Mouse (Mus musculus): ENCODE data around the gene Zfp583. TPM values are rescaled to one million over a fixed set of nuclear protein-coding genes. Genes with fewer than 3 reads are reported as not detected.

Zfp583 gene
- polyA plus RNA-seq, 1 experiment from 2014 or later: 13.0 TPM

GRCm38 (mm10) chr7:6283451-6284075, 47.5 kb downstream of the Zfp583 start:
- Histone ChIP-seq H3K36me3 (no peaks in the 10 kb centered on the region), H3K27me3 (no peaks in the 10 kb centered on the region), H3K27ac (peak overlapping the region; percentile 93), H3K4me1 (replicated peaks) (peaks cover 25% of the 10 kb centered on the region), H3K4me2 (peak overlapping the region; percentile 54), H3K9me3 (no peaks in the 10 kb centered on the region), H3K9ac (peak overlapping the region; percentile 71), H3K4me3 (peak overlapping the region; percentile 47)
- WGBS: 2% methylated on average over 23 of the region's 23 CpGs
- peak; percentile 69 for ATAC-seq (ENCODE audit: low FRiP score)

- H3K9me3 ChIP-seq: no peaks in the 10 kb centered on the region
- H3K9ac ChIP-seq: peak overlapping the region; percentile 71; the same call in 1 of the 2 replicates
- ATAC-seq (ENCODE audit: low FRiP score): no peak
- H3K36me3 ChIP-seq: no peaks in the 10 kb centered on the region
- no peaks in the 10 kb centered on the region for H3K27me3 ChIP-seq
- H3K4me2 ChIP-seq: peak overlapping the region; percentile 54
- H3K4me3 ChIP-seq: peak overlapping the region; percentile 47
- peak overlapping the region; percentile 93 for H3K27ac ChIP-seq
- WGBS: 6% methylated on average over 1 of the region's 1 CpGs
- H3K4me1 ChIP-seq (replicated peaks): peaks cover 17% of the 10 kb centered on the region
These were observed 48.3 kb downstream of the Zfp583 start for GRCm38 (mm10) chr7:6282749-6283148.

- no peak for ATAC-seq (ENCODE audit: low FRiP score)
- H3K9me3 ChIP-seq: no peaks in the 10 kb centered on the region
- H3K4me1 ChIP-seq (replicated peaks): no peaks in the 10 kb centered on the region
- no peaks in the 10 kb centered on the region for H3K27me3 ChIP-seq
- H3K4me2 ChIP-seq: no peak overlapping the region
- H3K4me3 ChIP-seq: no peak overlapping the region
- 64% methylated on average over 3 of the region's 3 CpGs for WGBS
- no peak overlapping the region for H3K9ac ChIP-seq
- H3K27ac ChIP-seq: no peak overlapping the region
- H3K36me3 ChIP-seq: no peaks in the 10 kb centered on the region
These were observed 53.2 kb downstream of the Zfp583 start for GRCm38 (mm10) chr7:6277906-6278305.

GRCm38 (mm10) chr7:6265695-6266094, 65.4 kb downstream of the Zfp583 start:
- WGBS: 65% methylated on average over 8 of the region's 8 CpGs
- Histone ChIP-seq H3K4me2 (no peak overlapping the region), H3K4me3 (no peak overlapping the region), H3K9ac (no peak overlapping the region), H3K27ac (no peak overlapping the region), H3K36me3 (no peaks in the 10 kb centered on the region), H3K9me3 (no peaks in the 10 kb centered on the region), H3K27me3 (no peaks in the 10 kb centered on the region), H3K4me1 (replicated peaks) (no peaks in the 10 kb centered on the region)
- no peak for ATAC-seq (ENCODE audit: low FRiP score)

Other genes starting within 250 kb of the Zfp583 start
- gene Zfp787, start 175.3 kb downstream of the Zfp583 start, polyA plus RNA-seq (2015; fragmentation: Nextera tagmentation; extraction: Ambion mirVana): 22.1 and 23.8 TPM in 2 replicates
- gene Zfp444, start 159.1 kb downstream of the Zfp583 start, polyA plus RNA-seq (2015; fragmentation: Nextera tagmentation; extraction: Ambion mirVana): 89.1 and 94.9 TPM in 2 replicates
- gene Galp, start 134.2 kb downstream of the Zfp583 start, polyA plus RNA-seq (2015; fragmentation: Nextera tagmentation; extraction: Ambion mirVana): not detected in 2 replicates
- not detected in 2 replicates for gene Zscan5b, start 109.0 kb downstream of the Zfp583 start, polyA plus RNA-seq (2015; fragmentation: Nextera tagmentation; extraction: Ambion mirVana)
- 0.26 TPM in 1 of 2 replicates, not detected in the other for gene Epp13, start 78.6 kb downstream of the Zfp583 start, polyA plus RNA-seq (2015; fragmentation: Nextera tagmentation; extraction: Ambion mirVana)
- gene Zfp667, start 44.7 kb downstream of the Zfp583 start, polyA plus RNA-seq (2015; fragmentation: Nextera tagmentation; extraction: Ambion mirVana): 20.2 and 22.7 TPM in 2 replicates
- 6.7 and 9.0 TPM in 2 replicates for gene Gm3854, start 12.5 kb upstream of the Zfp583 start, polyA plus RNA-seq (2015; fragmentation: Nextera tagmentation; extraction: Ambion mirVana)
- 3.6 and 4.2 TPM in 2 replicates for gene Zfp78, start 32.0 kb upstream of the Zfp583 start, polyA plus RNA-seq (2015; fragmentation: Nextera tagmentation; extraction: Ambion mirVana)
- 16.2 and 17.0 TPM in 2 replicates for gene Zfp28, start 52.0 kb upstream of the Zfp583 start, polyA plus RNA-seq (2015; fragmentation: Nextera tagmentation; extraction: Ambion mirVana)
- gene Smim17, start 67.4 kb upstream of the Zfp583 start, polyA plus RNA-seq (2015; fragmentation: Nextera tagmentation; extraction: Ambion mirVana): 3.7 and 4.2 TPM in 2 replicates
- 0.09 TPM in 2 replicates for gene Gm20715, start 79.0 kb upstream of the Zfp583 start, polyA plus RNA-seq (2015; fragmentation: Nextera tagmentation; extraction: Ambion mirVana)
- gene Olfr1344, start 107.4 kb upstream of the Zfp583 start, polyA plus RNA-seq (2015; fragmentation: Nextera tagmentation; extraction: Ambion mirVana): not detected in 2 replicates
- 0.03 TPM in 1 of 2 replicates, not detected in the other for gene Olfr1336, start 124.9 kb upstream of the Zfp583 start, polyA plus RNA-seq (2015; fragmentation: Nextera tagmentation; extraction: Ambion mirVana)
- gene Olfr1346, start 135.8 kb upstream of the Zfp583 start, polyA plus RNA-seq (2015; fragmentation: Nextera tagmentation; extraction: Ambion mirVana): not detected in 2 replicates
- not detected in 2 replicates for gene Olfr5, start 155.7 kb upstream of the Zfp583 start, polyA plus RNA-seq (2015; fragmentation: Nextera tagmentation; extraction: Ambion mirVana)
- gene Olfr1347, start 168.5 kb upstream of the Zfp583 start, polyA plus RNA-seq (2015; fragmentation: Nextera tagmentation; extraction: Ambion mirVana): not detected in 2 replicates
- not detected in 2 replicates for gene Olfr1348, start 177.5 kb upstream of the Zfp583 start, polyA plus RNA-seq (2015; fragmentation: Nextera tagmentation; extraction: Ambion mirVana)
- not detected in 2 replicates for gene Olfr1349, start 191.7 kb upstream of the Zfp583 start, polyA plus RNA-seq (2015; fragmentation: Nextera tagmentation; extraction: Ambion mirVana)
- gene Olfr1350, start 233.6 kb upstream of the Zfp583 start, polyA plus RNA-seq (2015; fragmentation: Nextera tagmentation; extraction: Ambion mirVana): not detected in 2 replicates

Data from hindbrain, embryonic 13.5 days (tissue).